Mouse (Mus musculus): Measurements from ENCODE around the gene Tfap2c.

DNA sequence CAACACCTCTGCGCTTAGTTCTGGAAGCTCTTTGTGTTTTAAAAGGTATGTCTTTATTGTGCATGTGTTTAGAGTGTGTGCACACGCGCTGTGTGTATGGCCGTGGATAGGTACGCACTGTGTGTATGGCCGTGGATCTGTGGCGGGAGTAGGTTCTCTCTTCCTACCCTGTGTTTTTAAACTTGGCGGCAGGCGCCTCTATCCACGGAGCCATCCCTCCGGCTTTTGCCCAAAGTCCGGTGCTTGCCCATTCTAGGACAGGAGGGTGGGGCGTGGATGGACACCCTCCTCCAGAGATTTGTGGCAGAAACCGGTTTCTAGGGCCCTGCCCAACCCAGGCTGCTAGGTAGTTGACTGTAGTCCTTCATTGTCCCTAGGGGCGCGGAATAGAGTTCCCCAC is 2.8 kb upstream of the Tfap2c start:
- no peak for TF ChIP-seq CTCF (IDR thresholded peaks at IDR 0.05; ENCODE audit: low read depth)
- no peak for TF ChIP-seq EP300 (optimal IDR thresholded peaks at IDR 0.05)
